Mouse (Mus musculus): ENCODE measurements around the gene Aph1c. TPM values are rescaled to one million over a fixed set of nuclear protein-coding genes. Genes with fewer than 3 reads are reported as not detected.
A peak's percentile ranks its signal among the peaks of the same experiment; 100 is the strongest.
"Not testable (repeated sequence)": the region's sequence is repeated elsewhere in the genome, so short reads cannot be mapped to it uniquely, and the experiment has no call there.

Aph1c gene
- total RNA-seq, 2 experiments from 2014 or later: 5.7 to 7.2 TPM

DNA sequence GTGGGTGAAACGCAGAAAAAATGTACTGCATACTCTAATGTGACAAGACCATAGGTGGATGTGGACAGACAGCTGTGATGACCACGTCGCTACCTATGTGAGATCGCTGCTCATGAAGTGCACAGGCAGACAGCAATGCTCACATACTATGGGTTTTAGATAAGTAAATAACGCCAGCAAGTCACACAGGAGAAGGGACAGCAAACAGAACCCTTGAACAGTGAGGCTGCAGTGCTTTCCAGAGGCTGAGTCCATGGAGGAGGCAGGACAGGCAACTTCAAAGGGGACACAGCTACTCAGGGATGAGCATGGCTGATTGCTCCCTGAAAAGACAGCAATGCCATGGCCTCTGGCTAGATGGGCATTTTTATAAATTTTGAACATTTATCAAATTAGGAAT lies 12.3 kb upstream of the Aph1c start:
- intact Hi-C loops (cut with DNase I): no loop called here
- no peak for DNase-seq (ENCODE audit: low spot score in 2 of 2)

- intact Hi-C loops (cut with DNase I): loop anchor here (5.0 kb wide), 1 partner anchor 102 kb away; no protein-coding TSS in a partner anchor
- no peak for DNase-seq (ENCODE audit: low spot score in 2 of 2)
Measured at GRCm38 (mm10) chr9:66835097-66835480, 563 bp upstream of the Aph1c start.

DNA sequence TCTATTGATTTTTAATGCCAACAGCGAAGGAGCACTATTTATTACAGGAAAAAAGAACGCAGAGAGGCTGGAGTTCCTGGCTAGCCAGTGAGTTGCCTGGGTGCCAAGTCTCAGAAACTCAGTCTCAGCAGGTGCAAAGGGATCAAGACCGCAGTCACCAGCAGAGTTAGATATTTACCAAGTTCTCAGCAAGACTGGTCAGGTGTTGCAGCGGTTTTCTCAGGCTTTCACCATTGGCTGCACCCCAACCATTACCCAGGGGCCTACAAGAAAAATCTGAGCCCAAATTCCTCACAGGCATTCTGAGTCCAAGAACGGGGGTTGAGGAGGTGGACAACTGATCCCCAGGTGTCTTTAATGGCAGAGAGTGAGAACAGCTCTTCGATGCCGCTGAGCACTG lies 675 bp downstream of the Aph1c start:
- DNase-seq (ENCODE audit: low spot score in 2 of 2): no peak
- intact Hi-C loops (cut with DNase I): loop anchor here (5.0 kb wide), 1 partner anchor 208 kb away; no protein-coding TSS in a partner anchor

GRCm38 (mm10) chr9:66832366-66832908 lies 2.1 kb downstream of the Aph1c start:
- intact Hi-C loops (cut with DNase I): loop anchor here (5.0 kb wide), 1 partner anchor 210 kb away; no protein-coding TSS in a partner anchor

DNA sequence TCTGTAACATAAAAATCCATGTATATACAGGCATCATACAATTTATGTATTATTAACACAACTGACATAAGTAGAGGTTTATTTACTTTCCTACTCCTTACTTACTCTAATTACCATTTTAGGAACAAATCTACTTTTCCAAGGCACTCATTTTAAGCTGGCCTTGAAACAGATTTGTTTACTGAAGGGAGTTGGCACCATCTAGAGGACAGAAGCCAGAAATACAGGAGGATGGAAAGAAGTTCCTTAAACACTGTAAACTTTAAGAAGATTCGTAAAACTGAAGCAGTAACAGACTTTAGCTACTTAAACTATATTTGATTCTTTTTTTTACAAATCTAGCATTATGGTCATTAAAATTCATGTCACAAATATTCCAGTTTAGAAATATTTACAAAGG lies 8.5 kb downstream of the Aph1c start:
- DNase-seq (ENCODE audit: low spot score in 2 of 2): no peak

More at GRCm38 (mm10) chr9:66832366-66832908, 2.1 kb downstream of the Aph1c start:
- no peak for DNase-seq (ENCODE audit: low spot score in 2 of 2)

GRCm38 (mm10) chr9:66822255-66822654 lies 12.3 kb downstream of the Aph1c start:
- intact Hi-C loops (cut with DNase I): loop anchor here (10.0 kb wide), 1 partner anchor 177 kb away; no protein-coding TSS in a partner anchor
- DNase-seq (ENCODE audit: low spot score in 2 of 2): not testable (repeated sequence)

More for the DNA sequence above, 8.5 kb downstream of the Aph1c start:
- intact Hi-C loops (cut with DNase I): loop anchor here (5.0 to 10.0 kb wide), 2 partner anchors 181 to 314 kb away; partner anchors contain the start of gene Fbxl22

- intact Hi-C loops (cut with DNase I): loop anchor here (10.0 kb wide), 1 partner anchor 176 kb away; no protein-coding TSS in a partner anchor
- no peak for DNase-seq (ENCODE audit: low spot score in 2 of 2)
Measured at GRCm38 (mm10) chr9:66820996-66821395, 13.5 kb downstream of the Aph1c start.

- no peak for DNase-seq (ENCODE audit: low spot score in 2 of 2)
- intact Hi-C loops (cut with DNase I): no loop called here
Measured at GRCm38 (mm10) chr9:66813392-66813791, 21.1 kb downstream of the Aph1c start.

- intact Hi-C loops (cut with DNase I); DNase-seq (ENCODE audit: low spot score in 2 of 2): not testable (repeated sequence)
Measured at GRCm38 (mm10) chr9:66805951-66806350, 28.6 kb downstream of the Aph1c start.

DNA sequence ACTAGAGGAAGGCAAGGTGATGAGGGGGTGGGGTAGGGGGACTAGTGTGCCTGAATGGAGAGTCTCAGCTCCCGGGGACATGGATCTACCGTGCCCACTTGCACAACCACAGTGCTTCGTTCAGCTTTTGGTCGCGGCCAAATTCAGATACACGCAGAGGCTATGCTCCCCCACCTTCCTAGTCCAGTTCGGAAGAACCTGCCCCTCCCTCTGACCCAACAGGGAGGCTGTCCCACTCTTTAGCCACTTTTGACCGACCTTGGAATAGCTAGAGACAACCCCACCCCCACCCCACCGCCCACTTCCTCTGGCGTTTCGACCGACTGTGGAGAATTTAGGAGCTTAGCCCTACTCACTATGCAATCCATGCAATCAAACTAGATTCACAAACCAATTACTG lies 32.6 kb downstream of the Aph1c start:
- intact Hi-C loops (cut with DNase I): no loop called here
- no peak for DNase-seq (ENCODE audit: low spot score in 2 of 2)

GRCm38 (mm10) chr9:66796739-66797138 lies 37.8 kb downstream of the Aph1c start, which contains the start of gene Gm10647:
Gm10647 (plus strand) TSS chr9:66797039.
- intact Hi-C loops (cut with DNase I): no loop called here
- DNase-seq (ENCODE audit: low spot score in 2 of 2): no peak

GRCm38 (mm10) chr9:66795464-66796324 lies 38.8 kb downstream of the Aph1c start, which contains the start of gene Aph1b:
Aph1b (minus strand) TSS chr9:66795490.
- intact Hi-C loops (cut with DNase I): no loop called here
- DNase-seq (ENCODE audit: low spot score in 2 of 2): peak; percentile 93 to 96

DNA sequence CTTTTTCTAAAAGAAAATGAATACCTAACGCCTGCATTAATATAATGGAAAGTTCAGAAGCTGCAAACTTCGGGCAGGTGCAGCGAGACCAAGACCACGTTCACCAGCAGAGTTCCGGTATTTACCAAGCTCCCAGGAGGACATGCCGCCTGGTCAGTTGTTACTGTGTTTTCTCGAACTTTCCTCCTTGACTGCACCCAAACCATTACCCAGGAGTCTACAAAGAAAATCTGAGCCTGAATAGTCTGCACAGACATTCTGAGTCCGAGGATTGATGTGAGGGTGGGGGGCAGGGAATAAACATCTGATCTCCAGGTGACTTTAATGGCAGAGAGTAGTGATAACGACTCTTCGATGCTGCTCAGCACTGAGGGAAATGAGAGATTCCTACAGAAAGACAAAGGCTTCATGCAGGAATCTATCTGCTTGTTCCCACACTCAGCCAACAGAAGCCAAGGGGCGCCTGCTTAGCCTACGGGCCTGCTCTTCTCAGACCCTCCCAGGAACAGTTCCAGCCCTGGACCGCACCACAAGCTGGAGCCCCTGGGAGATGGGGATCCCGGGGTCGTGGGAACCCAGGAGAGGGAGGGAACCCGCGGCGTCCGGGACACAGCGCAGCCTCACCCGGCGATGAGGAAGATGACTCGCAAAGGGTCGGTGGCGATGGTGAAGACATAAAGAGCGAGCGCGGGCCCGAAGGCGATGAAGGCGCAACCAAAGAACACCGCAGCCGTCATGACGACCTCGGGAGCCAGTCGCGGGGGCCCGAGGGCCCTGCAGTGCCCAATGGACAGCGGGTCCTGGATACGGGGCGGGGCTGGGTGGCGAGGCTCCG lies 39.7 kb downstream of the Aph1c start:
- intact Hi-C loops (cut with DNase I): loop anchor here (5.0 kb wide), 2 partner anchors 247 to 283 kb away; partner anchors contain the start of gene Fbxl22
- peak in 1 of 2 experiments; percentile 10 for DNase-seq (ENCODE audit: low spot score in 2 of 2)

GRCm38 (mm10) chr9:66787821-66788220 lies 46.7 kb downstream of the Aph1c start:
- intact Hi-C loops (cut with DNase I): loop anchor here (5.0 kb wide), 2 partner anchors 91 to 141 kb away; no protein-coding TSS in a partner anchor
- no peak for DNase-seq (ENCODE audit: low spot score in 2 of 2)

DNA sequence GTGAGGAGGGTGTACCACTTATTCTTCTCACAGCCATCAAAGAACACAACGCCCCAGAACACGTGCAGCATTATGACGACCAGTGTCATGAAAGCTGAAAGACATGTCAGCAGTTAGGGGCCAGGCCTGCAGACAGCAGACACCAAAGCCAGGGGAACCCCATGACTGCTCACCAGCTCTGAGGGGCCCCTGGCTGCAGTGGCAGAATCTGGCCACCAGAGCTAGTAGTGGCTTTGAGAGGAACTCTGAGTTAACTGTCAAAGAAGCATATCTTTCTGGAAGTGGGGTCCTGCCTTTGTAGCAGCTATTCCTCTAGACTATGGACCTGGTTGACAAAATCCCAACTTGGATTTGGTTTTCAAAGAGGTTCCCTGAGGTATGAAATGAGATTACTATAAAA lies 50.0 kb downstream of the Aph1c start:
- DNase-seq (ENCODE audit: low spot score in 2 of 2); intact Hi-C loops (cut with DNase I): not testable (repeated sequence)

DNA sequence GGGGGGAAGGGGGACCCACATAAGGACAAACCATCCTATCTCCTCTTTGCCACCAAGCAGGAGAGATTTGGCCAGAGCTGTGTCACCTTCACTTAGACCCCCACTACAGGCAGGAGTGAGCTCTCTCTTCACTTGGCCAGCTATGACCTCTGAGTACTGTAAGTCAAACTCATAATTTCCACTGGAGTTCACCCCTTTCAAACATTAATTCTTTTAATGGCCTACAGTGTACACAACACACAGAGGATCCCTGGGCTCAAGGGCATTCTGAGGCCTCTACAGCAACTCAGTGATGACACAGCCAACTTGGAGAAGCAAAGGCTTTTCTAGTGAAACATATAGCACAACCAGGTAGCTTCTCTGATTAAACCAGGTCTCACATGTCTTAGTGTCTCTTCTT lies 63.8 kb downstream of the Aph1c start:
- intact Hi-C loops (cut with DNase I): no loop called here
- no peak for DNase-seq (ENCODE audit: low spot score in 2 of 2)

- intact Hi-C loops (cut with DNase I): no loop called here
- DNase-seq (ENCODE audit: low spot score in 2 of 2): no peak
Measured at GRCm38 (mm10) chr9:66769275-66769674, 65.3 kb downstream of the Aph1c start.

DNA sequence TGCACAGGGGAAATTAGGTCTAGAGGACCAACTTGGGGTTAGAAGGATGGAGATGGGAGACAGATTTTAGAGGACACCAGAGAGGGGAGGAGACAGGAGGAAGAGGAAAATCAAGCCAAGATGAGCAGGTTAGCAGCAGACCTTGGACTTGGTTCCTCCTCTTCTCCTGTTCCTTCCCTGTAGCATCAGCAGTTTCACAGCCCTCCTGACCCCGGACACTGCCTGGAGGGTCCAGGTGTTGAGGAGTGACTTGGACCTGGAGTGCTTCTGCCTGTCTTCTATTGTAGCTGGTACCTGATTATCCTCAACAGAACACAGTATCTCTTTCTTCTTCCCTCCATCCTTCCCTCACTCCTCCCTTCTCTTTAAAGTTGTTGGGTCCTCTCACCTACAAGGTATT lies 65.8 kb downstream of the Aph1c start:
- intact Hi-C loops (cut with DNase I): no loop called here
- no peak for DNase-seq (ENCODE audit: low spot score in 2 of 2)
